Mouse (Mus musculus) neural tube, embryonic 14.5 days (tissue): Measurements from ENCODE around the gene Hspa1a. TPM values are rescaled to one million over a fixed set of nuclear protein-coding genes. Genes with fewer than 3 reads are reported as not detected.
A peak's percentile ranks its signal among the peaks of the same experiment; 100 is the strongest.

Source experiments
- ATAC-seq: fragments of 200-750 bp; cut with Nextera tagmentation; 2 replicates; pipeline ENCODE4 v1.8.0; 2017; ENCODE audit warnings: low read depth, mild to moderate bottlenecking, moderate TSS enrichment, moderate library complexity
- H3K27ac ChIP-seq: fragments of 300-500 bp; sonication (generic); 2 replicates; pipeline ENCODE4 v1.5.1; 2014; ENCODE audit warnings: low read depth, mild to moderate bottlenecking, control low read depth, low read length, moderate library complexity, mixed read lengths
- H3K27me3 ChIP-seq: fragments of 300-500 bp; sonication (generic); 2 replicates; pipeline ENCODE4 v1.6.1; 2014; ENCODE audit warnings: low read length; ENCODE audit not compliant: control insufficient read depth, insufficient read depth
- H3K36me3 ChIP-seq: fragments of 300-500 bp; sonication (generic); 2 replicates; pipeline ENCODE4 v1.6.1; 2014; ENCODE audit warnings: low read length, mixed read lengths; ENCODE audit not compliant: control insufficient read depth, insufficient read depth
- H3K4me1 ChIP-seq: fragments of 300-500 bp; sonication (generic); 2 replicates; pipeline ENCODE4 v1.6.1; 2014; ENCODE audit warnings: low read length; ENCODE audit not compliant: control insufficient read depth, insufficient read depth
- H3K4me2 ChIP-seq: fragments of 300-500 bp; sonication (generic); 2 replicates; pipeline ENCODE4 v1.6.1; 2014; ENCODE audit warnings: mild to moderate bottlenecking, low read depth, low read length, control low read depth
- H3K4me3 ChIP-seq: fragments of 300-500 bp; sonication (generic); 2 replicates; pipeline ENCODE4 v1.5.1; 2014; ENCODE audit warnings: low read depth, low read length, control low read depth, mixed read lengths
- H3K9ac ChIP-seq: fragments of 300-500 bp; sonication (generic); replicated peaks from 2 replicates; pipeline ENCODE4 v1.6.1; 2014; ENCODE audit warnings: low read depth, mild to moderate bottlenecking, control low read depth, low read length, mixed read lengths
- H3K9me3 ChIP-seq: fragments of 300-500 bp; sonication (generic); 2 replicates; pipeline ENCODE4 v1.6.1; 2016; ENCODE audit warnings: low read length; ENCODE audit not compliant: control insufficient read depth
- WGBS: fragments of 180-500 bp; shearing (Covaris S2); extraction: QIAGEN DNeasy Blood & Tissue Kit; methylation state at CpG from one replicate; pipeline ENCODE4 v1.1.7; 2014; 5-methylcytosine and 5-hydroxymethylcytosine counted together
- polyA plus RNA-seq: library from polyadenylated mRNA; unstranded; fragments of >200 nt; fragmentation: Nextera tagmentation; extraction: Ambion mirVana; gene quantifications from 2 replicates; pipeline ENCODE4 v1.2.1, GENCODE M21; 2014

Gene Hspa1a
- polyA plus RNA-seq, 1 experiment from 2014 or later: 7.6 TPM

DNA sequence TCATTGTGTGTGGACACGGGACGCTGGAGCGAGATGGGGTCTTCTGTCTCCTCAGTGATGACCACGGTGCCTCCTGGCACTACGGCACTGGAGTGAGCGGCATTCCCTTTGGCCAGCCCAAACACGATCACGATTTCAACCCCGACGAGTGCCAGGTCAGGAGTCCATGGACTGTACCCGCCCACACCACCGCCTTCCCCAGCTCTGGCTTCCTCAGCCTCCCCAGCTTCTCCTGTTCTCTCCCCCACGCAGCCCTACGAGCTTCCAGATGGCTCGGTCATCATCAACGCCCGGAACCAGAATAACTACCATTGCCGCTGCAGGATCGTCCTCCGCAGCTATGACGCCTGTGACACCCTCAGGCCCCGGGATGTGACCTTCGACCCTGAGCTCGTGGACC is 37.9 kb downstream of the Hspa1a start:
- 0 out of 2 replicates have a peak, but pooled peaks cover 5% of the 10 kb centered on the region for H3K4me1 ChIP-seq
- no peak overlapping the region for H3K27ac ChIP-seq
- WGBS: 73% methylated on average over 23 of the region's 24 CpGs
- no peak for ATAC-seq
- no peak overlapping the region for H3K4me3 ChIP-seq
- no peaks in the 10 kb centered on the region for H3K27me3 ChIP-seq
- peaks cover 8% of the 10 kb centered on the region; the same call in 1 of the 2 replicates for H3K36me3 ChIP-seq
- no peak overlapping the region for H3K9ac ChIP-seq
- no peaks in the 10 kb centered on the region for H3K9me3 ChIP-seq
- no peak overlapping the region for H3K4me2 ChIP-seq

DNA sequence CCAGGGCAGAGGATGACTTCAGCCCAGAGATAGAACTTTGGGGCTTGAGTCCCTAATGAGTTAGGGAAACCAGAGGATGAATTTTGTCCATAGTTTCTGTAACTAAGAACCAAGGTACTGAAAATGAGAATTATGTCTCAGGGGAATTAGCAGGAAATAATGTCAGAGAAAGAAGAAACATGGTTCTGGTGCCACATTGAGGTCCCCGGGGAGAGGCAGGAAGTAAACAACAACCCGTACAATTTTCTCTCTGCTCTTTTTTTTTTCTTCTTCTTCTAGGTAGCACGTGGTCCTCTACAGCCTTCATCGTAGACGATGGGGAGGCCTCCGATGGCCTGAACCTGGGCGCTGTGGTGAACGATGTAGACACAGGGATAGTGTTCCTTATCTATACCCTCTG is 39.7 kb downstream of the Hspa1a start:
- Histone ChIP-seq H3K4me3 (peak overlapping the region; percentile 75), H3K27me3 (no peaks in the 10 kb centered on the region)
- 89% methylated on average over 8 of the region's 8 CpGs for WGBS

GRCm38 (mm10) chr17:34931735-34932098 is 40.2 kb downstream of the Hspa1a start:
- H3K4me3 ChIP-seq: peak overlapping the region; percentile 75
- peak; percentile 40; the same call in 1 of the 2 replicates for ATAC-seq
- WGBS: 7% methylated on average over 14 of the region's 14 CpGs

More for the DNA sequence above, 39.7 kb downstream of the Hspa1a start:
- no peaks in the 10 kb centered on the region for H3K9me3 ChIP-seq
- H3K9ac ChIP-seq: peak overlapping the region; percentile 89
- 0 out of 2 replicates have a peak, but pooled peaks cover 5% of the 10 kb centered on the region for H3K4me1 ChIP-seq
- no peak for ATAC-seq
- peaks cover 8% of the 10 kb centered on the region; the same call in 1 of the 2 replicates for H3K36me3 ChIP-seq
- peak overlapping the region; percentile 98 for H3K4me2 ChIP-seq
- no peak overlapping the region for H3K27ac ChIP-seq

DNA sequence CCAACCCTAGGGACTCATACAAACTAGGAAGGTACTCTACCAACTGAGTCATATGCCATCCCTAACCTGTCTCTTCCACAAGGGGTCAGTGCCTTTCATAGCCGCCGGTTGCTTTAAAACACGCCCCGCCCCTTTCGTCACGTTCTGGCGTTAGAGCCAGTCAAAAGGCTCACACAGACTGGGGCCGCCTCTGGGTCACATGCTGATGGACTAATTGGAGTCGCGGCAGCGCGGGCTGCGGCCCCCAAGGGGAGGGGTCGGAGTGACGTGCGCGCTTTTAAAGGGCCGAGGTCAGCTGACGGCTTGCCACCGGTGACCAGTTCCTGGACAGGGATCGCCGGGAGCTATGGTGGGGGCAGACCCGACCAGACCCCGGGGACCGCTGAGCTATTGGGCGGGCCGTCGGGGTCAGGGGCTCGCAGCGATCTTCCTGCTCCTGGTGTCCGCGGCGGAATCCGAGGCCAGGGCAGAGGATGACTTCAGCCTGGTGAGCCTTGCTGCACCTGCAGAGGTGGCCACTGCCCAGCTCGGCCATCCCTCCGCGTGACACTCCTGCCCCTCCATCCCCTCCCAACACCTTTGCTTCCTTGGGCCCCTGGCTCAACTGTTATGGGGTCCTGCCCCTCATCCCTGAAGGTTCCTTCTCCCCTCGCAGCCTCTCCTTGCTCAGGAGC is 40.8 kb downstream of the Hspa1a start, which contains the start of gene Neu1:
TSS of gene Neu1 (plus strand) at position 193 of the 674 bp plus-strand sequence.
- H3K27ac ChIP-seq: peak within 1 kb of the TSS; percentile 73; the same call in 1 of the 2 replicates
- peaks cover 8% of the 10 kb centered on the region; the same call in 1 of the 2 replicates for H3K36me3 ChIP-seq
- ATAC-seq: peak; percentile 97
- WGBS: under 1% methylated on average over 37 of the region's 38 CpGs
- H3K9ac ChIP-seq: peak within 1 kb of the TSS; percentile 89
- no peaks in the 10 kb centered on the region for H3K27me3 ChIP-seq
- peak within 1 kb of the TSS; percentile 98 for H3K4me2 ChIP-seq
- 0 out of 2 replicates have a peak, but pooled peaks cover 5% of the 10 kb centered on the region for H3K4me1 ChIP-seq
- no peaks in the 10 kb centered on the region for H3K9me3 ChIP-seq
- H3K4me3 ChIP-seq: peak within 1 kb of the TSS; percentile 75

More at GRCm38 (mm10) chr17:34931735-34932098, 40.2 kb downstream of the Hspa1a start:
- Histone ChIP-seq H3K9ac (peak overlapping the region; percentile 89), H3K27ac (peak overlapping the region; percentile 73; the same call in 1 of the 2 replicates), H3K9me3 (no peaks in the 10 kb centered on the region), H3K4me2 (peak overlapping the region; percentile 98), H3K36me3 (peaks cover 8% of the 10 kb centered on the region; the same call in 1 of the 2 replicates), H3K27me3 (no peaks in the 10 kb centered on the region), H3K4me1 (0 out of 2 replicates have a peak, but pooled peaks cover 5% of the 10 kb centered on the region)

DNA sequence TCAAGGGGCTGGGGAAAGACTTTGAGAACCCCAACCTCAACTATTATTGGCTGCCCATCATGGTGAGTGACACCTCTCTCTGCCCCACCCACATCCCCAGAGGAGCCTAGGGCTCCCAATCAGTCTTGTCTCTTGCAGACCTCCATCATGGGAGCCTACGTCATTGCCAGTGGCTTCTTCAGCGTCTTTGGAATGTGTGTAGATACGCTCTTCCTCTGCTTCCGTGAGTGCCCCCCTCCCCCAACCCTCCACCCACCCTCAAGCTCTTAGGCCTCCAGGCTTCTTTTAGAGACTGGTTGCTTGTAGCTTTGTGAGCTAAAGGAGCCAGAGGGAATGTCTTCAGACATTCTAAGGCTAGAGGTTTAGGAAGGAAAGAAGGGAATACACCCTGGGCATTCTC is 43.1 kb downstream of the Hspa1a start:
- WGBS: 81% methylated on average over 4 of the region's 4 CpGs
- Histone ChIP-seq H3K27me3 (no peaks in the 10 kb centered on the region), H3K4me1 (0 out of 2 replicates have a peak, but pooled peaks cover 5% of the 10 kb centered on the region), H3K9ac (no peak overlapping the region), H3K36me3 (no peaks in the 10 kb centered on the region), H3K27ac (no peak overlapping the region), H3K4me2 (no peak overlapping the region), H3K9me3 (no peaks in the 10 kb centered on the region), H3K4me3 (no peak overlapping the region)
- ATAC-seq: no peak

GRCm38 (mm10) chr17:34927306-34928019 is 44.5 kb downstream of the Hspa1a start:
- no peaks in the 10 kb centered on the region for H3K27me3 ChIP-seq
- no peak overlapping the region for H3K4me2 ChIP-seq
- no peaks in the 10 kb centered on the region for H3K36me3 ChIP-seq
- no peak for ATAC-seq
- H3K4me3 ChIP-seq: no peak overlapping the region
- no peaks in the 10 kb centered on the region for H3K9me3 ChIP-seq
- H3K4me1 ChIP-seq: 0 out of 2 replicates have a peak, but pooled peaks cover 5% of the 10 kb centered on the region
- no peak overlapping the region for H3K27ac ChIP-seq
- H3K9ac ChIP-seq: no peak overlapping the region
- 89% methylated on average over 18 of the region's 18 CpGs for WGBS

DNA sequence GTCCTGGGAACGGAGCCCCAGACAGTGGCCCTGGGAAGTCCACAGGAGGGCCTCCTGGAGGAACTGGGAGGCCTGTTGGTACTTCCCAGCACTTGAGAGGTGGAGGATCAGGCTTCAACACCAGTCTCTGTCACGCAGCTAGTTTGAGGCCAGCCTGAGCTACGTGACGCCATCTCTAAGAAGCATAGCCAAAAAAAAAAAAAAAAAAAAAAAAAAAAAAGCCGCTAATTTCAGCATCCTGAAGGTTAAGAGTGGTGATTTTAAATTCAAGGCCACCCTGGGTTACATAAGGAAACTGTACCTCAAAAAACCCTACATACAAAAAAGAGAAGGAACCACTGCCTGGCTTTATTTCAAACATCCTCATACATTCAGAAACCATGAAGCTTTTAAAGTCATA is 47.7 kb downstream of the Hspa1a start:
- H3K9me3 ChIP-seq: no peaks in the 10 kb centered on the region
- no peaks in the 10 kb centered on the region for H3K36me3 ChIP-seq
- no peak overlapping the region for H3K4me2 ChIP-seq
- no peak overlapping the region for H3K27ac ChIP-seq
- ATAC-seq: no peak
- no peaks in the 10 kb centered on the region for H3K4me1 ChIP-seq
- WGBS: 69% methylated on average over 5 of the region's 5 CpGs
- no peak overlapping the region for H3K9ac ChIP-seq
- H3K4me3 ChIP-seq: no peak overlapping the region
- no peaks in the 10 kb centered on the region for H3K27me3 ChIP-seq

GRCm38 (mm10) chr17:34922939-34923338 is 49.0 kb downstream of the Hspa1a start:
- Histone ChIP-seq H3K27me3 (no peaks in the 10 kb centered on the region), H3K9me3 (no peaks in the 10 kb centered on the region), H3K4me2 (no peak overlapping the region), H3K36me3 (no peaks in the 10 kb centered on the region), H3K4me1 (no peaks in the 10 kb centered on the region), H3K4me3 (no peak overlapping the region), H3K27ac (no peak overlapping the region), H3K9ac (no peak overlapping the region)
- 46% methylated on average over 6 of the region's 6 CpGs for WGBS
- no peak for ATAC-seq
